Mouse (Mus musculus): ENCODE data around the gene Tdrd9. TPM values are rescaled to one million over a fixed set of nuclear protein-coding genes. Genes with fewer than 3 reads are reported as not detected.

The Tdrd9 gene
- polyA plus RNA-seq, 1 experiment from 2014 or later, result 0.48 TPM

DNA sequence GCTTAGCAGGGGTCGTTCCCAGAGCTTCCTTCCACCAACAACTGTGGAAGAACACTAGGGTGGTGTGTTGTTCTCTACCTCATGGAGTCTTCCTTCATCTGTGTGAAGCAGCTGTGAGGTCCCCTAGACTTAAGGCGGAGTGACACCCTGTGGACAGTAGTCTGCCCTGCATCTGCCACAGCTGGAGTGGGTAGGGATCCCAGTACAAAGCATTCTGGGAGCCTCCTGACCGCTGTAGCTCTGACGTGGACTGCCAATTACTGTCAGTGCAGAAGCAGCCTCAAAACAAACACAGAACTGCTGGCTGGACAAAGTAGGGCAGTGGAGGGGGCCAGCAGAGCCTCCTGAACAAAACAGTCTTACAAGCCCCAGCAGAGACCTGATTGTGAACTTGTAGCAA lies 129.7 kb downstream of the Tdrd9 start:
- Histone ChIP-seq H3K36me3 (no peaks in the 10 kb centered on the region), H3K4me3 (no peak overlapping the region), H3K9ac (no peak overlapping the region), H3K27me3 (peaks cover 13% of the 10 kb centered on the region), H3K27ac (no peak overlapping the region), H3K4me1 (replicated peaks) (0 out of 2 replicates have a peak, but pooled peaks cover 4% of the 10 kb centered on the region), H3K4me2 (no peak overlapping the region), H3K9me3 (no peaks in the 10 kb centered on the region)
- ATAC-seq (ENCODE audit: low FRiP score), result no peak
- WGBS, result 60% methylated on average over 4 of the region's 4 CpGs

DNA sequence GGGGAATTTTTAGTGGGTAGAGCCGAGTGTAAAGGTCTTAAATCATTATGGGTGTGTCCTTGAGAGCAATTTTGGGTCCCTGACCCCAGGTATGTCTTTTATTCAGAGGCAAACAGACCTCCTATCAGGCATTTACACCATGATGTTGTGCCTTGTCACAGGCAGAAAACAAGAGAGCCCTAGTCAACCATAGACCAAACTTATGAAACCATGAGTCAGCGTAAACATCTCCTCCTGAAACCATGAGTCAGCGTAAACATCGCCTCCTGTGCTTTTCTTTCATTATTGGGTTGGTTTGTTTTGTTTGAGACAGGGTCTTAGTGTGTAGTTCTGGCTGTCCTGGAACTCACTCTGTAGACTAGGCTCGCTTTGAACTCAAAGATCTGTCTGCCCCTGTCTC lies 131.8 kb downstream of the Tdrd9 start:
- peaks cover 33% of the 10 kb centered on the region for H3K27me3 ChIP-seq
- no peak overlapping the region for H3K9ac ChIP-seq
- H3K27ac ChIP-seq, result no peak overlapping the region
- WGBS, result 90% methylated on average over 5 of the region's 5 CpGs
- peaks cover 11% of the 10 kb centered on the region for H3K4me1 ChIP-seq (replicated peaks)
- H3K4me2 ChIP-seq, result no peak overlapping the region
- no peak overlapping the region for H3K4me3 ChIP-seq
- ATAC-seq (ENCODE audit: low FRiP score), result no peak
- no peaks in the 10 kb centered on the region for H3K36me3 ChIP-seq
- H3K9me3 ChIP-seq, result no peaks in the 10 kb centered on the region

DNA sequence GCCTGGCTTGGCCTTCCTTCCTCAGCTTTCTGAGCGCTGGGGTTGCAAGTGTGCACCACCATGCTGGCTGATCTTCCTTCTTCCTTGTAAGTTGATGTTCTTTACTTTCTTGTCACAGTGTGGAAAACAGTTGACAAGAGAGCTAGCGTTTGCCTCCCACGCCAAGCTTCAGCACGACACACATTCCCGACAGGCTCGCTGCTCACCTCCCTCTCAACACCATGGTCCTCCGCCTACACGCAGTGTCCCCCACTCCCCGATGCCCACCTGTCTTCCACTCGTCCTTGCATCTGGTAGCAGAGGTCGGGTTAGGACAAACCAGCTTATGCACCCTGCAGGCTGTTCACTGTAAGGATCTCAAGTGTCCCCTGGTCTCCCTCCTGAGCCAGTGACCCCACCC lies 133.5 kb downstream of the Tdrd9 start:
- WGBS, result 90% methylated on average over 11 of the region's 11 CpGs
- no peak overlapping the region for H3K9ac ChIP-seq
- no peak for ATAC-seq (ENCODE audit: low FRiP score)
- H3K4me3 ChIP-seq, result no peak overlapping the region
- H3K9me3 ChIP-seq, result no peaks in the 10 kb centered on the region
- H3K27me3 ChIP-seq, result peaks cover 46% of the 10 kb centered on the region
- H3K4me2 ChIP-seq, result no peak overlapping the region
- no peaks in the 10 kb centered on the region for H3K36me3 ChIP-seq
- H3K27ac ChIP-seq, result no peak overlapping the region
- peaks cover 11% of the 10 kb centered on the region for H3K4me1 ChIP-seq (replicated peaks)

DNA sequence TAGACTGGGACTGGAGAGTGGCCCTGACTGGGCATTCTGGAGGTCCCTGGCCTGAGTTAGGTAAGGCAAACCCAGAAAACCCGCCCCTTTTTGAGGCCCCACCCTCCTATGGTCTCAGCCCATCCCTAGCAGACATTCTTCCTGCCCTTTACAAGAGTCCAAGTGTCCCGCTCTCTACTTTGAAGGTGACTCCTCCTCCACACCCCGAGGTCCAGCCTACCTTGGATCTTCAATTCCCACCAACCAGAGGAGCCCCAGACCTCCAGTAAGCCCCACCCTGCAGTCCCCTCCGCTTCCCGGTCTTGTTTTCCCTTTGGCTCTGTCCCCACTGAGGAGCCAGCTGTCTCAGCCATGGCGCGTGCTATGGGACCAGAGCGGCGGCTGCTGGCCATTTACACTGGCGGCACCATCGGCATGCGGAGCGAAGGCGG lies 135.2 kb downstream of the Tdrd9 start, which contains the start of gene Aspg:
Gene Aspg (plus strand): TSS at position 139 of the 431 bp plus-strand sequence.
- WGBS, result 1% methylated on average over 14 of the region's 14 CpGs
- Histone ChIP-seq H3K4me2 (peak within 1 kb of the TSS; percentile 23; the same call in 1 of the 2 replicates), H3K27me3 (peaks cover 61% of the 10 kb centered on the region), H3K9me3 (no peaks in the 10 kb centered on the region), H3K27ac (no peak within 1 kb of the TSS), H3K4me3 (no peak within 1 kb of the TSS), H3K36me3 (no peaks in the 10 kb centered on the region), H3K4me1 (replicated peaks) (peaks cover 11% of the 10 kb centered on the region), H3K9ac (no peak within 1 kb of the TSS)
- no peak for ATAC-seq (ENCODE audit: low FRiP score)

DNA sequence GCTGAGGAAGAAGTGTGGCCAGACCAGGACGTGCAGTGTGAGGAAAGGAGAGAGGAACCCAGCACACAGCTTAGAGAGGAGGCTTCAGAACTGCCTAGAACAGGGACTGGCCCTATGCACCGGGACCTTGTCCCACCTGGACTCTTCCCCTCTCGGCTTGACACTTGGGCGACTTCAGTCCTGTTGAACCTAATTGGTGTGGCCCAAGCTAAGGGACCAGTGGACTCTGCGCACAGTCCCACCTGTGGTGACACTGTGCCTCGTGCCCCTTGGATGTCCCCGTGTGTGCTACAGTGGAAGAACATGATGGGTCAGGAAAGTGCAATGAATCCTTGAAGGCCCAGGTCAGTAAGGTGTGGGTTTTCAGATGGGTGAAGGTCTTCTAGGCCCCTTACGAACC lies 136.3 kb downstream of the Tdrd9 start:
- Histone ChIP-seq H3K9me3 (no peaks in the 10 kb centered on the region), H3K27ac (no peak overlapping the region), H3K4me2 (no peak overlapping the region), H3K4me1 (replicated peaks) (peaks cover 12% of the 10 kb centered on the region), H3K9ac (no peak overlapping the region), H3K4me3 (no peak overlapping the region), H3K27me3 (peaks cover 70% of the 10 kb centered on the region), H3K36me3 (no peaks in the 10 kb centered on the region)
- 89% methylated on average over 8 of the region's 8 CpGs for WGBS
- ATAC-seq (ENCODE audit: low FRiP score), result no peak

DNA sequence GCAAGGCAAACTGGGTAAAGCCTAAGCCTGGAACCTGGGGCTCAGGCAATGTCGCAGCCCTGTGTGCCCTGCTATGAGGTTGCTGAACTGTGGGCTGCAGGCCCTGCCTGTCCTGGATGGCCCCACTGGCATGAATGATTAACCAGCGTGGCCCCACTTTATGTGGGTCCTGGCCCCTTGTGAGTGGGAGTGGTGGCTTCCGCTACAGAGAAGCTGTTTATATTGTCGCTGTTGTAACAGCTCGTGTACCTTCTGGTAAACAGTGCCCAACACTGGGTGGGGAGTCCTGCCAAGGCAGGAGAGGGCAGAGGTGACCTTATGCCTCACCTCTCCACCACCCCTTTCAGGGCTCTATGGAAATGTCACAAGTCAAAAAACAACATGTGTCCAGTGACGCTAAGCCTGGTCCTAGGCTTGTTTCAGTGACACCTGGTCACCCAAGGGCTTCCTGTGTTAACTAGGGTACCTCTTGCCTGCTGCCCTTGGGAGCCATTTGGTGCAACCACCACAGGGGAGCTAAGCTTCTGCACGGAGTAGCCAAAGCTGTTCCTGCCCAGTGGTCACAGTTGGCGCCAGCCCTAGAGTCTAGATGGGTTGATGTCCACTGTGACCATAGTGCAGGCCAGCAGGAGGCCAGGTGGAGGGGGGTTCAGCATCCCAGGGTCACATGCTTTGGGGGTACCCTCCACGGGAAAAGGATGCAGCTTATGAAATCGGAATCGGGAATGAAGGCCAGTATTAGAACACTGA lies 137.5 kb downstream of the Tdrd9 start:
- H3K9me3 ChIP-seq, result no peaks in the 10 kb centered on the region
- peaks cover 80% of the 10 kb centered on the region for H3K27me3 ChIP-seq
- 87% methylated on average over 11 of the region's 11 CpGs for WGBS
- peaks cover 18% of the 10 kb centered on the region for H3K4me1 ChIP-seq (replicated peaks)
- no peak overlapping the region for H3K9ac ChIP-seq
- no peak overlapping the region for H3K4me2 ChIP-seq
- H3K27ac ChIP-seq, result no peak overlapping the region
- ATAC-seq (ENCODE audit: low FRiP score), result no peak
- H3K36me3 ChIP-seq, result no peaks in the 10 kb centered on the region
- H3K4me3 ChIP-seq, result no peak overlapping the region

DNA sequence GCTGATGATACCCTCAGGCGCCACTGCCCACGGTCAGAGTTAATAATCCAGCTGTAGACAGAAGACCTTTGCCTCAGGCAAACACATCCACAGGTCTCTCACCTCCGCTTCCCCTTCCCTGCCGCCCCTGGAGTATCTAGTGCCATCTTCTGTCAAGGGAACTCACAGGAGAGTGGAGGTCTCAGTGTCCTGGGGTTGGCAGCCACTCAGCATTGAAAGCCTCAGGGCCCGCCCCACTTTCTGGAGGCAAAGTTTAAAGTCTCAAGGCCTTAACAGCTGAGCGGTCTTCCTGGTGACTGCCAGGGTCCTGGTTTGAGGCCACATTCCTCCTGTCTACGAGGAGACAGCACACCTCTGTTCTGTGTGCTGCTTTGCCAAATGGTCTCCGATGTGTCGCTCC lies 138.3 kb downstream of the Tdrd9 start:
- no peaks in the 10 kb centered on the region for H3K36me3 ChIP-seq
- H3K27me3 ChIP-seq, result peaks cover 88% of the 10 kb centered on the region
- no peaks in the 10 kb centered on the region for H3K9me3 ChIP-seq
- no peak overlapping the region for H3K27ac ChIP-seq
- peaks cover 18% of the 10 kb centered on the region for H3K4me1 ChIP-seq (replicated peaks)
- no peak overlapping the region for H3K4me2 ChIP-seq
- no peak for ATAC-seq (ENCODE audit: low FRiP score)
- WGBS, result 85% methylated on average over 9 of the region's 9 CpGs
- no peak overlapping the region for H3K4me3 ChIP-seq
- no peak overlapping the region for H3K9ac ChIP-seq

DNA sequence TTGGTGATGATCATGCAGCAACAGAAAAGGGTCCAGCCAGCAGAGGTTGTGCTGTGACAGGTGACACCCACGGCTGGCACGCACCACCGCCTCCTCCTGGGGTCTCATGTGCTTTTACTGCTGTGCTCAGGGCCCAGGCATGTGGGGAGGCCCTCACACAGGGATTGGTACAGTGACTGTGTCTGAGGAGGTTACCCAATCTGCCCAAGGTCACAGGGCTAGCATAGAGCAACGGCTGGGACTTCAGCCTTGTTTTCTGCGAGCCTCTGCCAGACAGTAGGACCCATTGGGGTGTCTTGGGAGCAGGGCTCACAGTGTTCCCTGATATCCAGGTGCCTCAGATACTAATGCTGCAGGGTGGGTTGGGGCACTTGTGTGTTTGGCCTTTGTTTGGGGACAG lies 140.0 kb downstream of the Tdrd9 start:
- no peak overlapping the region for H3K27ac ChIP-seq
- WGBS, result 92% methylated on average over 5 of the region's 5 CpGs
- H3K4me3 ChIP-seq, result no peak overlapping the region
- no peak for ATAC-seq (ENCODE audit: low FRiP score)
- H3K4me2 ChIP-seq, result no peak overlapping the region
- H3K4me1 ChIP-seq (replicated peaks), result peaks cover 18% of the 10 kb centered on the region
- H3K36me3 ChIP-seq, result no peaks in the 10 kb centered on the region
- no peak overlapping the region for H3K9ac ChIP-seq
- H3K9me3 ChIP-seq, result no peaks in the 10 kb centered on the region
- peaks cover 77% of the 10 kb centered on the region for H3K27me3 ChIP-seq

DNA sequence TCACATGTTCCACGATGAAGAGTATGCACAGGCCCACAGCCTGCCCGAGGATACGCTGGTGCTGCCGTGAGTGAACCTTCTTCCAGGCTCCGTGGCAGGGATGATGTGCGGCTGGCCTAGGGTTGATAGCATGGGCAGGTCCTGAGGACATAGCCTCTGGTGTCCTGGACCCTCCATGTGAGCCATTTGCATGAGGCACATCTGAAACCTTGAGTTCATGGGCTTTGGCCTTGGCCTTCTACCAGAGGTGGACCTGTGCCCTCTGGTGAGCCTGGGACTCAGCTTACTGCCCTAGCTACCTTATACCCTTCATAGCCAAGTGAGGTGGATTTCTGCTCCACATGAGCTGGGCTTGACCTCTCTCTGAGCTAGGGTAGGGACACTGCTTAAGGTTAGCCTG lies 140.9 kb downstream of the Tdrd9 start:
- Histone ChIP-seq H3K9ac (no peak overlapping the region), H3K36me3 (no peaks in the 10 kb centered on the region), H3K4me1 (replicated peaks) (peaks cover 9% of the 10 kb centered on the region; the same call in 1 of the 2 replicates), H3K4me2 (no peak overlapping the region), H3K9me3 (no peaks in the 10 kb centered on the region), H3K4me3 (no peak overlapping the region), H3K27ac (no peak overlapping the region), H3K27me3 (peaks cover 74% of the 10 kb centered on the region)
- no peak for ATAC-seq (ENCODE audit: low FRiP score)
- 95% methylated on average over 6 of the region's 6 CpGs for WGBS

DNA sequence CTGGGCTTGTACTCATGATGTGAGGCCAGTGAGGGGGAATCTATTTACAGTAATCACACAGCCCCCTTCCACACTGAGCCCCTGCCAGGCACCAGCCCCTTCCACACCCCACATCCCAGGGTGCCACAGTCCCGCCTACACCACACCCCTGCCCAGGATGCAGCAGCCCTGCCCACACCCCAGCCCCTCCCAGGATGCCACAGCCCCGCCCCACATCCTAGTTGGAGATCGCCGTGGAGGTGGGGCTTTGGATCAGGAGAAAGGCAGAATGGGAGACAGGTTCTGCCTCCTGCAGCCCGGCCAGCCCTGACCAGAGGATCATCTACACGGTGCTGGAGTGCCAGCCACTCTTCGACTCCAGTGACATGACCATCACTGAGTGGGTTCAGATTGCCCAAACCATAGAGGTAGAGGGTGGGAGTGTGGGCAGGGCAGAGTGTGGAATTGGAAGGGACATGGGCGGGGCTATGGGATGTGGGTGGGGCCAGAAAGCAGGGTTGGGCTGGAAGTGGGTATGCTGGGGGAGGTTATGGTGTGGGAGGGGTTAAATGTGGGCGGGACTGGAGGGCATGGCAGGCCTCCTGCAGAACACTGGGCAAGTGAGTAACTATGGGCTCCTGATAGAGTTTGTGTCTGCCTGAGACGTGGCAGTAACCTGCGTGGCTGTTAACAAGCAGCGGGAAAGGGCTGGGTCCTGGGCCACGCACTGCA lies 141.5 kb downstream of the Tdrd9 start:
- WGBS, result 18% methylated on average over 13 of the region's 13 CpGs
- ATAC-seq (ENCODE audit: low FRiP score), result peak; percentile 33; the same call in 1 of the 2 replicates
- Histone ChIP-seq H3K4me3 (no peak overlapping the region), H3K9me3 (no peaks in the 10 kb centered on the region), H3K4me1 (replicated peaks) (0 out of 2 replicates have a peak, but pooled peaks cover 6% of the 10 kb centered on the region), H3K4me2 (no peak overlapping the region), H3K9ac (no peak overlapping the region), H3K27me3 (peaks cover 69% of the 10 kb centered on the region), H3K36me3 (no peaks in the 10 kb centered on the region), H3K27ac (no peak overlapping the region)

DNA sequence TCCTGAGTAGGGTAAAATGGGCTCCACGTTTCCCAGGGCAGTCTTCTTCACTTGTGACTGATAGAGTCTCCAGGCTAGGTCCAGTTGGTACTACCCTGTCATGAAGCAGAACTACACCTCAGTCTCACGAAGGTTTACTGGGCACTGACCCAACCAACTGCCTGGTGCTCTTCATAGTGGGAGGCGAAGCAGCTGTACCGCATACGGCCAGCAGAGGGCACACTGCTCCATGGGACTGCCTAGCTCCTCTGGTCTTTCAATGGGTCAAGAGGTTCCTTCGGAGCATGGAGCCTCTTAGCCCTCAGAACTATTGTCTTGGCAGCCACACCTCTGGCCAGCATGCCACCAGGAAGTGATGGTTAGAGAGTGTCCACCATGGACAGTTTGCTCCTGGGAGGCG lies 142.4 kb downstream of the Tdrd9 start:
- Histone ChIP-seq H3K4me2 (no peak overlapping the region), H3K4me3 (no peak overlapping the region), H3K27me3 (peaks cover 60% of the 10 kb centered on the region), H3K4me1 (replicated peaks) (0 out of 2 replicates have a peak, but pooled peaks cover 6% of the 10 kb centered on the region), H3K9ac (no peak overlapping the region), H3K36me3 (no peaks in the 10 kb centered on the region), H3K9me3 (no peaks in the 10 kb centered on the region), H3K27ac (no peak overlapping the region)
- ATAC-seq (ENCODE audit: low FRiP score), result peak; percentile 25; the same call in 1 of the 2 replicates
- 13% methylated on average over 7 of the region's 7 CpGs for WGBS

DNA sequence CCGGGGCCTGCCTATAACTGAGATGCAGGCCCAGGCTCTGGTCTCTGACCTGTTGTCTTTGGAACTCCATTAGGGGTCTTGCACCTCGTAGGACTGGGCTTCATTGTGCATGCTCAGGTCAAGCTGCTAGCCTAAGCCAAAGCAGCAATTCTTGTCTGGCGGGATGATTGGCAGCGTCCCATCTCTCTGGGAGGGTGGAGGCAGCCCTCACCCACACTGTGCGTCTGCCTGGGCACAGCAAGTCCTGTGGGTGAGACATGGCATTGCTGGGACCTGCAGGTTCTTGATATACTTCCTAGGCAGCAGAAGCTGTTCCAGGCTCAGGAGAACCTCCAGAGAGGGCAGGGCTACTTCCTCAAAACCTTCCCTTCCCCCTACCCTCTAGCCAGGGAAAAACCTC lies 145.6 kb downstream of the Tdrd9 start:
- Histone ChIP-seq H3K27ac (no peak overlapping the region), H3K4me3 (no peak overlapping the region), H3K4me2 (no peak overlapping the region), H3K4me1 (replicated peaks) (0 out of 2 replicates have a peak, but pooled peaks cover 6% of the 10 kb centered on the region), H3K9me3 (no peaks in the 10 kb centered on the region), H3K9ac (no peak overlapping the region), H3K27me3 (peaks cover 44% of the 10 kb centered on the region), H3K36me3 (no peaks in the 10 kb centered on the region)
- 82% methylated on average over 5 of the region's 5 CpGs for WGBS
- ATAC-seq (ENCODE audit: low FRiP score), result no peak

All from hindbrain, embryonic 13.5 days (tissue).